Mouse (Mus musculus) skeletal muscle tissue, adult 2 months (tissue): ENCODE data around the gene Zfp316.

ENCODE experiments used
- DNase-seq: peaks from one replicate; pipeline ENCODE4 v3.0.0-alpha.2; 2012; ENCODE audit warnings: low read depth, low spot score

Gene Zfp316

GRCm38 (mm10) chr5:143226790-143227189, 43.0 kb downstream of the Zfp316 start, which contains the start of gene Spdye4a:
Gene Spdye4a, minus strand, starts transcription at chr5:143226890.
- DNase-seq: no peak

DNA sequence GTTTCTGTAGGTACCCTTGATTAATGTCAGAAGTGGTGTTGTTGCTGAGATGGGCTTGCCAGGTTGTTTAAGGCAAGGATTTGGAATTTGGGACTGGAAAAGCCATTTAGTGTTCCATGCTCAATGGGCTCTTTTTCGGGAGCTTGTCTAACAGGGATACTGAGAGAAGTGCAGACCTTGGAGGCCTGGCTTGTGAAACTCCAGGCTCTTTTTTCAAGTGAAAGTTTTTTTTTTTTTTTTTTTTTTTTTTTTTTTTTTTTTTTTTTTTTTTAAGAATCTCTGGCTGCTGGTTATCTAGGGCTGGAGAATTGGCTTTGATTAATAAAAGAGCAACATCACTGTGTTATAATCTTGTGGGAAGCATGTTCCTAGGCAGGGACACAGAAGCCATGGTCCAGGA, 47.5 kb downstream of the Zfp316 start:
- DNase-seq: no peak

- no peak for DNase-seq
These were observed 48.8 kb downstream of the Zfp316 start for GRCm38 (mm10) chr5:143220996-143221395.

- no peak for DNase-seq
These were observed 56.0 kb downstream of the Zfp316 start for GRCm38 (mm10) chr5:143213832-143214231.

GRCm38 (mm10) chr5:143205015-143205414, 64.8 kb downstream of the Zfp316 start:
- no peak for DNase-seq
